Mouse (Mus musculus) forebrain, postnatal 0 days (tissue): ENCODE measurements around the gene Alox5. TPM values are rescaled to one million over a fixed set of nuclear protein-coding genes. Genes with fewer than 3 reads are reported as not detected.
A peak's percentile ranks its signal among the peaks of the same experiment; 100 is the strongest.

Experiments used
- ATAC-seq: fragments of 200-750 bp; cut with Nextera tagmentation; 2 replicates; pipeline ENCODE4 v1.8.0; 2017; ENCODE audit warnings: mild to moderate bottlenecking, moderate library complexity
- DNase-seq: peaks from one replicate; pipeline ENCODE4 v3.0.0-alpha.2; 2015
- H3K27ac ChIP-seq: fragments of 300-500 bp; sonication (generic); 2 replicates; pipeline ENCODE4 v1.5.1; 2014; ENCODE audit warnings: low read depth, mild to moderate bottlenecking, antibody characterized with exemption, low read length, moderate library complexity, mixed read lengths
- H3K27me3 ChIP-seq: fragments of 300-500 bp; sonication (generic); 2 replicates; pipeline ENCODE4 v1.6.1; 2014; ENCODE audit warnings: mild to moderate bottlenecking, low read length, mixed read lengths; ENCODE audit not compliant: insufficient read depth
- H3K36me3 ChIP-seq: fragments of 300-500 bp; sonication (generic); 2 replicates; pipeline ENCODE4 v1.6.1; 2014; ENCODE audit warnings: mild to moderate bottlenecking, moderate library complexity; ENCODE audit not compliant: insufficient read depth
- H3K4me1 ChIP-seq: fragments of 300-500 bp; sonication (generic); 2 replicates; pipeline ENCODE4 v1.6.1; 2014; ENCODE audit warnings: antibody characterized with exemption; ENCODE audit not compliant: insufficient read depth
- H3K4me2 ChIP-seq: fragments of 300-500 bp; sonication (generic); 2 replicates; pipeline ENCODE4 v1.6.1; 2014; ENCODE audit warnings: low read depth, mild to moderate bottlenecking, moderate library complexity
- H3K4me3 ChIP-seq: fragments of 300-500 bp; sonication (generic); 2 replicates; pipeline ENCODE4 v1.5.1; 2014; ENCODE audit warnings: low read depth, low read length, mixed read lengths
- H3K9ac ChIP-seq: fragments of 300-500 bp; sonication (generic); 2 replicates; pipeline ENCODE4 v1.6.1; 2014; ENCODE audit warnings: mild to moderate bottlenecking
- H3K9me3 ChIP-seq: fragments of 300-500 bp; sonication (generic); 2 replicates; pipeline ENCODE4 v1.6.1; 2016; ENCODE audit warnings: low read length
- CTCF ChIP-seq: sonication (generic); IDR thresholded peaks from 2 replicates; pipeline ENCODE4 v1.5.1; 2016; ENCODE audit warnings: antibody characterized with exemption, control low read depth, low read depth
- WGBS: fragments of 180-500 bp; shearing (Covaris S2); extraction: QIAGEN DNeasy Blood & Tissue Kit; methylation state at CpG from one replicate; pipeline ENCODE4 v1.1.7; 2014; 5-methylcytosine and 5-hydroxymethylcytosine counted together
- polyA plus RNA-seq: library from polyadenylated mRNA; unstranded; fragments of >200 nt; fragmentation: Nextera tagmentation; extraction: Ambion mirVana; gene quantifications from 2 replicates; pipeline ENCODE4 v1.2.1, GENCODE M21; 2015
- total RNA-seq: library from RNA; depleted of rRNA; stranded (reverse); fragments of >200 nt; gene quantifications from 2 replicates; pipeline ENCODE4 v1.2.3, GENCODE M21; 2014

Gene Alox5
- total and polyA plus RNA-seq, 2 experiments from 2014 or later, result 0.81 to 1.2 TPM

DNA sequence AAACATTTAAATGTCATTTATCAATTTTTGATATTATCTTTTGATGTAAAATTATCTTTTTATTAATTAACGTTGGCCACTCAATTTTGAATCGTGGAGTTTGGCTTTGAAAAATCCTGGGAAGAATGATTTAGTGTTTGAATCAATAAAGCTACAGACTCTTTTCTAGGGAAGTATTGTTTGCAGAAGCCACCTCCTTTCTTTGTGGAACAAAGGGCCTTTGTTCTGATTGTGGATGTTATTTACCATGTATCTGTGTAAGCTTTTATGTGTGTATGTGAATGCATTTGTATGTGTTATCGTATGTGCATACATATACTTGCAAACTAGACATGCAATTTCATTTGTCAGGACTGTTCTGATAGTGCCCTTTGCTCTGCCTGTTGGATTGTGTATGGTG lies 74.5 kb downstream of the Alox5 start:
- no peak overlapping the region for H3K27ac ChIP-seq
- 32% methylated on average over 3 of the region's 3 CpGs for whole genome bisulfite sequencing
- TF ChIP-seq CTCF, result no peak
- H3K36me3 ChIP-seq, result no peaks in the 10 kb centered on the region
- H3K9me3 ChIP-seq, result no peaks in the 10 kb centered on the region
- no peak overlapping the region for H3K4me3 ChIP-seq
- no peak overlapping the region for H3K9ac ChIP-seq
- no peak for ATAC-seq
- no peak for DNase-seq
- H3K27me3 ChIP-seq, result no peaks in the 10 kb centered on the region
- H3K4me1 ChIP-seq, result peaks cover 13% of the 10 kb centered on the region; the same call in 1 of the 2 replicates
- H3K4me2 ChIP-seq, result no peak overlapping the region

DNA sequence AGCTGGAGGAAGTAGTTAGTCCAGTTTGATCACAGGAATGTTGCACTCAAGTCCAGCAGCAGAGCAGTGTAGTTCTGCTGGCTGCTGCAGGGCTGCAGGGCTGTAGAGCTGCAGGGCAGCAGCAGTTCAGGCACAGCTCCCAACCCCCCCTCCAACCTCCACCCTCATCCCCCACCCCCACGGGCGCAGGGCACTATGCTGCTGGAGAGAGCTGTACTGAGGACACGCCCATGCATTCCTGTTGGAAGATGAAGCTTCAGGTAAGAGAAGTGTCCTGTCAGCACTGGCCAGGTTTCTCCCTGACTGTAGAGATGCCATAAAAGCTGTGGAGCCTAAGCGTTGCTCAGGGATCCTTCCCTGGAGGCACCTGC lies 74.9 kb downstream of the Alox5 start:
- no peaks in the 10 kb centered on the region for H3K27me3 ChIP-seq
- ATAC-seq (peak; percentile 43; the same call in 1 of the 2 replicates), DNase-seq (no peak)
- no peaks in the 10 kb centered on the region for H3K9me3 ChIP-seq
- peaks cover 13% of the 10 kb centered on the region; the same call in 1 of the 2 replicates for H3K4me1 ChIP-seq
- WGBS, result 25% methylated on average over 4 of the region's 4 CpGs
- H3K36me3 ChIP-seq, result no peaks in the 10 kb centered on the region
- no peak overlapping the region for H3K4me2 ChIP-seq
- TF ChIP-seq CTCF, result no peak
- no peak overlapping the region for H3K4me3 ChIP-seq
- no peak overlapping the region for H3K27ac ChIP-seq
- no peak overlapping the region; the same call in 1 of the 2 replicates for H3K9ac ChIP-seq

DNA sequence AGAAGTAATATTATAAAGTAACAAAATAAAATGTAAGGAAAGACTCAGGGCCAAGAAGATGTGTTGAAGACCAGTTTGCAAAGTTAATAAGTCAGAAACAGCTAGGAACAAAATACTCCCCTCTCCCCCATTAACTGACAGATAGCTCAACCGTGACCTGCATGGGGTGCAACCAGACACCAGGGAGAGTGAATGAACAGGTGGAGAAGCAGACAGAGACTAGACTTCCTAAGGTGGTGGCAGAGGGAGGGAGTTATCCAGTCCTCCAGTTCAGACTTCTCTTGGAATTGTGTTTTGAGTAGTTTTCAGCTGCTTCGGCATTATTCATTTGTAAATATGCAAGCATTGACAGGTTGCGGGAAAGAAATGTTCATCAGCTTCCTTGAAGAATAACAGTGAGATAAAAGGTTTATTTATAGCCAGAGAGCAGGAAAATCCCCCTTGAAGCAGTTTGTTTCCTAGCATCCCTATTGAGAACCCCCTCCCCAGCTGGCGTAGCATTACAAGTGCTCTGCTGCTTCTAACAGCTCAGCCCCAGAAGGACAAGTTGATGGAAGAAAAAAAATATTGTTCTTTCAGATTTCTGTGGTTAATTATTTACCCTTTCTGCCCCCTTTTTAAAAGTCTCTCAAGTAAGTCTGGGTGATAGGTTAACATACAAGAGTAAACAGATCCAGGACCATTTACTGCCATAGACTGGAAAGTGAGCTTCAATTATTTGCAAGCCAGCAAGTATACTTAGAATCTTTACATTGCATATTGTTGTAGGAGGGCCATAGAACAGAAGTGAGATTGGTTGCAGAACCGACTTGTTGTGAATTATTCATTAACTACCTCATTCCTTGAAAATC lies 75.6 kb downstream of the Alox5 start:
- Histone ChIP-seq H3K27me3 (no peaks in the 10 kb centered on the region), H3K4me2 (no peak overlapping the region), H3K4me3 (no peak overlapping the region), H3K9ac (no peak overlapping the region), H3K4me1 (peaks cover 13% of the 10 kb centered on the region; the same call in 1 of the 2 replicates), H3K36me3 (no peaks in the 10 kb centered on the region), H3K9me3 (no peaks in the 10 kb centered on the region), H3K27ac (peak overlapping the region; percentile 41; the same call in 1 of the 2 replicates)
- WGBS, result 17% methylated on average over 5 of the region's 5 CpGs
- peak; percentile 58; the same call in 1 of the 2 replicates for ATAC-seq
- peak; percentile 20 for DNase-seq
- TF ChIP-seq CTCF, result no peak

DNA sequence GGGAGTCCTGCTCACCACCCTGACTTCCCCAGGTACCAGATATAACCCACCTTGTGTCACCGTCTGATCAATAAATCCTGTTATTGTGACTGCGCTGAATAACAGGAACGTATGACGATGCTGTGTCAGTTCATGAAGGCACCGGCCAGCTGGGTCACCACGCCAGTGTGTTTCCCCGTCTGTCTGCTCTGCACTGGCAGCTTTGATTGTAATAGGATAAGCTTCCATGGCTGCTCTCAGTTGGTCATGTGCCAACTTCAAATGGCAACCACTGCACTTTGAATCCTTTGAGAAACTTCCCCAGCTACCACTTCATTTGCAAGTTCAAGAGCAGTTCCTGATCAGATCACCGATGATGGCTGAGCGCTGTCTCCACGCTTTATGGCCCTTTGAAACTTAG lies 77.4 kb downstream of the Alox5 start:
- WGBS, result 59% methylated on average over 10 of the region's 10 CpGs
- Histone ChIP-seq H3K4me3 (no peak overlapping the region), H3K27ac (no peak overlapping the region), H3K9ac (no peak overlapping the region), H3K4me2 (no peak overlapping the region), H3K27me3 (no peaks in the 10 kb centered on the region), H3K36me3 (no peaks in the 10 kb centered on the region), H3K4me1 (peaks cover 13% of the 10 kb centered on the region; the same call in 1 of the 2 replicates), H3K9me3 (no peaks in the 10 kb centered on the region)
- ATAC-seq (no peak), DNase-seq (no peak)
- TF ChIP-seq CTCF, result no peak

DNA sequence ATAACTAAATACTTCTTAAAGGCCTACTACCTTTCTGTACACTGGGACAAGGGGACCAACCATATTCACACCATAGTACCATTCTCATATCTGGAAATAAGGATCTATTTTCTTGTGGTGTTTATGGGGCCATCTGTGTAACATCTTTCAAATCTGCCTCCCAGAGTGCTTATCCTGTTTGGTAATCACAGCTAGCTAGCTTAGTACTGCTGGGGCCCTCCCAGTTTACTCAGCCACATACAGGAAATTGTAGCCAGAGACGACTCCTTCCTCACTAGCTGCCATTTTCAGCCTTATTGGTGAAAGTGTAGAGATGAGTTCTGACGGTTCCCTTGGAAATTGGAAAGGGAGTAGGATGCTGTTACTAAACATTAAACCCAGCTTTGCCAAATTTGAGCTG lies 79.4 kb downstream of the Alox5 start:
- Histone ChIP-seq H3K9ac (no peak overlapping the region), H3K27me3 (no peaks in the 10 kb centered on the region), H3K9me3 (no peaks in the 10 kb centered on the region), H3K36me3 (peaks cover 7% of the 10 kb centered on the region; the same call in 1 of the 2 replicates), H3K4me2 (no peak overlapping the region), H3K27ac (no peak overlapping the region), H3K4me3 (no peak overlapping the region), H3K4me1 (peaks cover 13% of the 10 kb centered on the region; the same call in 1 of the 2 replicates)
- no peak for ATAC-seq
- no peak for TF ChIP-seq CTCF
- no peak for DNase-seq
- 51% methylated on average over 2 of the region's 2 CpGs for WGBS

DNA sequence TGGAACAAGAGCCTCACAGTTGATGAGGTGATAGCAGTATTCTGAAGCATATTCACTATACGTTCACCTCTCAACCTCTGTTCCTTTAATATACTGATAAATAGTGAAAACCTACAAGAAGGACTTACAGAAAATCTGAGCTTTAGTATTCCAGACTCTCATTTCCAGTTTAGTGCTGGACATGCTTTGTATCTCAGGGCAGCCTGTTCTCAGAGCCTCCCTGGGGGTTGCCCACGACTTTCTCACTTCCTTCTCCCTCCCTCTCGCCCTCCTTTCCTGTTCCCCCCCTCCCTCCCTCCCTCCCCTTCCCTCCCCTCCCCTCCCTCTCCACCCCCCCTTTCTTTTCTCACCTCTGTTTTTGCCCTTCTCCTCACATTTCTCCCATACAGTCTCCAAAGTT lies 80.8 kb downstream of the Alox5 start:
- H3K9ac ChIP-seq, result no peak overlapping the region
- ATAC-seq (no peak), DNase-seq (no peak)
- H3K36me3 ChIP-seq, result peaks cover 7% of the 10 kb centered on the region; the same call in 1 of the 2 replicates
- 0 out of 2 replicates have a peak, but pooled peaks cover 9% of the 10 kb centered on the region for H3K4me1 ChIP-seq
- no peaks in the 10 kb centered on the region for H3K9me3 ChIP-seq
- H3K27ac ChIP-seq, result no peak overlapping the region
- no peaks in the 10 kb centered on the region for H3K27me3 ChIP-seq
- no peak overlapping the region for H3K4me3 ChIP-seq
- WGBS, result 69% methylated on average over 3 of the region's 3 CpGs
- no peak overlapping the region for H3K4me2 ChIP-seq
- TF ChIP-seq CTCF, result no peak

DNA sequence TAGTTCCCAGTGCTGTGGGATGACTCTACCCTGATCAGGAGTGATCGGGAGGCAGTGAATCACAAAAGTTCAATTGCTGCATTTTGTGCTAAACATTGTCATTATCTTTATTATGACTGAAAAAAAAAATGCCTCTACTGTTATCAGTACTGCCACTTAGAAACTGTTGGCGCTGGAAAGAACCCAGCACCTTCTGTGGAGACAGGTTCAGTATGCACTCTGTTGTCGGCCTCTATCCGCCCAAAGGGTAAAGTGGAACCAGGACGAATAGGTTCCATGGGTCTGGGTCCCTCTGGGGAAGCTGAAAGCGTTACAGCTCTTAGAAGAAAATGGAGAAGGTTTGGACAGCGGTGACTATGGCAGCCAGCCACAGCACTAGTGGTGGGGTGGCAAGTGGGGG lies 82.1 kb downstream of the Alox5 start:
- ATAC-seq, result no peak
- Histone ChIP-seq H3K9me3 (no peaks in the 10 kb centered on the region), H3K4me3 (no peak overlapping the region), H3K36me3 (peaks cover 7% of the 10 kb centered on the region; the same call in 1 of the 2 replicates), H3K9ac (no peak overlapping the region), H3K27me3 (no peaks in the 10 kb centered on the region), H3K27ac (no peak overlapping the region), H3K4me1 (0 out of 2 replicates have a peak, but pooled peaks cover 9% of the 10 kb centered on the region), H3K4me2 (no peak overlapping the region)
- no peak for TF ChIP-seq CTCF
- no peak for DNase-seq
- WGBS, result 91% methylated on average over 7 of the region's 7 CpGs
